In genomic region chr2:174307903-174308302, GRCm38 (mm10) we compare ENCODE assay signal across 24 mouse cellular contexts. TPM values are rescaled to one million over a fixed set of nuclear protein-coding genes. Genes with fewer than 3 reads are reported as not detected.
DNase-seq lines count a peak whose midpoint lies in the region; ATAC-seq and TF ChIP-seq lines count a peak whose summit lies in the region.
"Had no signal": no experiment of that assay in that cellular context is flagged by ENCODE, and none has a peak within 500 bp of the region (broad histone marks: within the 10 kb centered on the region; RNA-seq: fewer than 3 reads in every experiment).

No protein-coding gene starts in this region.

- no peaks in the 10 kb centered on the region for H3K27me3 ChIP-seq in forebrain, embryonic 11.5 days (ENCODE audit: control insufficient read depth, insufficient read depth, low read length)
- no peaks in the 10 kb centered on the region for H3K27me3 ChIP-seq in forebrain, embryonic 10.5 days (ENCODE audit: poor library complexity, severe bottlenecking)
- no peaks in the 10 kb centered on the region for H3K27me3 ChIP-seq in hindbrain, postnatal 0 days (ENCODE audit: insufficient read depth, low read length)
- H3K27me3 ChIP-seq in hindbrain, embryonic 10.5 days (ENCODE audit: insufficient read depth, poor library complexity, severe bottlenecking), result no peaks in the 10 kb centered on the region
- H3K27me3 ChIP-seq in liver, postnatal 0 days (ENCODE audit: insufficient read depth, low read length), result no peaks in the 10 kb centered on the region
- no peaks in the 10 kb centered on the region for H3K27me3 ChIP-seq in stomach, postnatal 0 days (ENCODE audit: control insufficient read depth, insufficient read depth, low read length)
- H3K27me3 ChIP-seq: embryonic facial prominence, embryonic 15.5 days; hindbrain, embryonic 13.5 days; limb, embryonic 15.5 days; midbrain, embryonic 15.5 days; neural tube, embryonic 13.5 days had no signal

- no peak overlapping the region for H3K4me3 ChIP-seq in forebrain, embryonic 11.5 days (ENCODE audit: low read depth, low read length)
- no peak overlapping the region for H3K4me3 ChIP-seq in forebrain, embryonic 10.5 days
- H3K4me3 ChIP-seq in hindbrain, postnatal 0 days (ENCODE audit: low read length), result no peak overlapping the region
- no peak overlapping the region for H3K4me3 ChIP-seq in hindbrain, embryonic 10.5 days
- no peak overlapping the region for H3K4me3 ChIP-seq in liver, postnatal 0 days (ENCODE audit: low read depth, low read length)
- no peak overlapping the region for H3K4me3 ChIP-seq in stomach, postnatal 0 days (ENCODE audit: low read depth, low read length)
- H3K4me3 ChIP-seq: embryonic facial prominence, embryonic 15.5 days; heart, embryonic 10.5 days; hindbrain, embryonic 13.5 days; limb, embryonic 15.5 days; midbrain, embryonic 15.5 days; myocyte; neural tube, embryonic 13.5 days had no signal

- no peak overlapping the region for H3K4me2 ChIP-seq in forebrain, embryonic 11.5 days (ENCODE audit: low read depth, low read length, severe bottlenecking)
- H3K4me2 ChIP-seq in hindbrain, postnatal 0 days (ENCODE audit: low read depth, low read length), result no peak overlapping the region
- no peak overlapping the region for H3K4me2 ChIP-seq in liver, postnatal 0 days (ENCODE audit: low read depth, low read length)
- H3K4me2 ChIP-seq in stomach, postnatal 0 days (replicated peaks; ENCODE audit: low read depth), result no peak overlapping the region
- H3K4me2 ChIP-seq: embryonic facial prominence, embryonic 15.5 days; hindbrain, embryonic 13.5 days; limb, embryonic 15.5 days; midbrain, embryonic 15.5 days; neural tube, embryonic 13.5 days had no signal

- 88% methylated on average over 3 of the region's 3 CpGs for WGBS in forebrain, embryonic 11.5 days
- 87% methylated on average over 3 of the region's 3 CpGs for WGBS in forebrain, embryonic 10.5 days
- WGBS in hindbrain, postnatal 0 days, result 83% methylated on average over 3 of the region's 3 CpGs
- 87% methylated on average over 3 of the region's 3 CpGs for WGBS in hindbrain, embryonic 10.5 days
- 61% methylated on average over 3 of the region's 3 CpGs for WGBS in liver, postnatal 0 days (ENCODE audit: insufficient replicate concordance)
- 59% methylated on average over 3 of the region's 3 CpGs for WGBS in stomach, postnatal 0 days

- no peak for ATAC-seq in forebrain, embryonic 11.5 days (replicated peaks; ENCODE audit: low FRiP score)
- no peak for ATAC-seq in hindbrain, postnatal 0 days
- no peak for ATAC-seq in liver, postnatal 0 days
- no peak for ATAC-seq in stomach, postnatal 0 days (ENCODE audit: low FRiP score, low TSS enrichment)
- ATAC-seq: inflammation-experienced regulatory T-cells, adult 6 months; midbrain, embryonic 15.5 days; Patski had no signal

- H3K9ac ChIP-seq in forebrain, embryonic 11.5 days (ENCODE audit: low read length), result no peak overlapping the region
- no peak overlapping the region for H3K9ac ChIP-seq in hindbrain, postnatal 0 days (replicated peaks; ENCODE audit: low read length)
- no peak overlapping the region for H3K9ac ChIP-seq in liver, postnatal 0 days (replicated peaks)
- H3K9ac ChIP-seq in stomach, postnatal 0 days (ENCODE audit: low read length), result no peak overlapping the region
- H3K9ac ChIP-seq: embryonic facial prominence, embryonic 15.5 days; hindbrain, embryonic 13.5 days; limb, embryonic 15.5 days; midbrain, embryonic 15.5 days; neural tube, embryonic 13.5 days had no signal

- no peaks in the 10 kb centered on the region for H3K9me3 ChIP-seq in forebrain, embryonic 11.5 days (ENCODE audit: control insufficient read depth, low read length)
- no peaks in the 10 kb centered on the region for H3K9me3 ChIP-seq in forebrain, embryonic 10.5 days
- H3K9me3 ChIP-seq in hindbrain, postnatal 0 days (ENCODE audit: low read length), result no peaks in the 10 kb centered on the region
- H3K9me3 ChIP-seq in hindbrain, embryonic 10.5 days, result no peaks in the 10 kb centered on the region
- no peaks in the 10 kb centered on the region for H3K9me3 ChIP-seq in liver, postnatal 0 days (ENCODE audit: low read length)
- H3K9me3 ChIP-seq in stomach, postnatal 0 days (ENCODE audit: control insufficient read depth, low read length), result no peaks in the 10 kb centered on the region
- H3K9me3 ChIP-seq: embryonic facial prominence, embryonic 15.5 days; heart, embryonic 10.5 days; hindbrain, embryonic 13.5 days; limb, embryonic 15.5 days; midbrain, embryonic 15.5 days; neural tube, embryonic 13.5 days had no signal

- H3K4me1 ChIP-seq in forebrain, embryonic 11.5 days (replicated peaks; ENCODE audit: control insufficient read depth, insufficient read depth, low read length), result peaks cover 2% of the 10 kb centered on the region; the same call in 1 of the 2 replicates
- peaks cover 36% of the 10 kb centered on the region for H3K4me1 ChIP-seq in forebrain, embryonic 10.5 days
- no peaks in the 10 kb centered on the region for H3K4me1 ChIP-seq in hindbrain, postnatal 0 days (ENCODE audit: insufficient read depth, low read length)
- H3K4me1 ChIP-seq in hindbrain, embryonic 10.5 days (replicated peaks), result peaks cover 40% of the 10 kb centered on the region
- no peaks in the 10 kb centered on the region for H3K4me1 ChIP-seq in liver, postnatal 0 days (ENCODE audit: insufficient read depth)
- H3K4me1 ChIP-seq in stomach, postnatal 0 days (replicated peaks; ENCODE audit: control insufficient read depth, insufficient read depth), result no peaks in the 10 kb centered on the region
- H3K4me1 ChIP-seq: neural tube, embryonic 13.5 days had no signal

- no peaks in the 10 kb centered on the region for H3K36me3 ChIP-seq in forebrain, embryonic 11.5 days (ENCODE audit: control insufficient read depth, insufficient read depth, low read length)
- no peaks in the 10 kb centered on the region for H3K36me3 ChIP-seq in forebrain, embryonic 10.5 days (replicated peaks)
- no peaks in the 10 kb centered on the region for H3K36me3 ChIP-seq in hindbrain, postnatal 0 days (ENCODE audit: insufficient read depth, low read length)
- no peaks in the 10 kb centered on the region for H3K36me3 ChIP-seq in hindbrain, embryonic 10.5 days
- no peaks in the 10 kb centered on the region for H3K36me3 ChIP-seq in liver, postnatal 0 days (replicated peaks; ENCODE audit: insufficient read depth, low read length)
- no peaks in the 10 kb centered on the region for H3K36me3 ChIP-seq in stomach, postnatal 0 days (ENCODE audit: control insufficient read depth, insufficient read depth, low read length)
- H3K36me3 ChIP-seq: embryonic facial prominence, embryonic 15.5 days; heart, embryonic 10.5 days; hindbrain, embryonic 13.5 days; limb, embryonic 15.5 days; midbrain, embryonic 15.5 days; neural tube, embryonic 13.5 days had no signal

- no peak for TF ChIP-seq EP300 in liver, postnatal 0 days (IDR thresholded peaks at IDR 0.05; ENCODE audit: low read depth)
- no peak for TF ChIP-seq EP300 in stomach, postnatal 0 days (optimal IDR thresholded peaks at IDR 0.05)

- DNase-seq in forebrain, embryonic 11.5 days (ENCODE audit: low spot score), result peak; percentile 33
- DNase-seq in forebrain, embryonic 10.5 days (ENCODE audit: extremely low spot score, low spot score), result no peak
- DNase-seq in hindbrain, postnatal 0 days (ENCODE audit: low spot score), result no peak
- no peak for DNase-seq in hindbrain, embryonic 10.5 days (ENCODE audit: low spot score)
- DNase-seq in liver, postnatal 0 days, result no peak
- no peak for DNase-seq in liver
- no peak for DNase-seq in stomach, postnatal 0 days (ENCODE audit: low spot score)
- DNase-seq: adrenal gland, postnatal 36 days; cerebellum, adult 9-11 months; gastrocnemius, postnatal 36 days; kidney, adult 9 months; kidney, postnatal 25 days; lung, adult 2 months; lung, postnatal 4 days; thymus, postnatal 25 days had no signal

- TF ChIP-seq CTCF in hindbrain, postnatal 0 days (IDR thresholded peaks at IDR 0.05; ENCODE audit: low read depth), result peak; percentile 58
- peak; percentile 34; the same call in 1 of the 2 replicates for TF ChIP-seq CTCF in liver, postnatal 0 days (IDR thresholded peaks at IDR 0.05; ENCODE audit: low read depth)
- peak; percentile 51 for TF ChIP-seq CTCF in stomach, postnatal 0 days (IDR thresholded peaks at IDR 0.05; ENCODE audit: low read depth)

- no peak overlapping the region for H3K27ac ChIP-seq in forebrain, embryonic 11.5 days (ENCODE audit: low read depth, low read length)
- no peak overlapping the region for H3K27ac ChIP-seq in forebrain, embryonic 10.5 days
- H3K27ac ChIP-seq in hindbrain, postnatal 0 days, result no peak overlapping the region
- H3K27ac ChIP-seq in hindbrain, embryonic 10.5 days, result no peak overlapping the region
- H3K27ac ChIP-seq in liver, postnatal 0 days (ENCODE audit: low read depth), result no peak overlapping the region
- H3K27ac ChIP-seq in stomach, postnatal 0 days (replicated peaks), result no peak overlapping the region
- H3K27ac ChIP-seq: embryonic facial prominence, embryonic 15.5 days; heart, embryonic 10.5 days; hindbrain, embryonic 13.5 days; limb, embryonic 15.5 days; midbrain, embryonic 15.5 days; neural tube, embryonic 13.5 days had no signal

RNA-seq across cellular contexts. Expression of gene Gnas, which starts 23.8 kb away (rescaled TPM):
- polyA plus RNA-seq in forebrain, embryonic 11.5 days (2014; fragmentation: Nextera tagmentation; extraction: Ambion mirVana), result 1,123 and 1,194 TPM in 2 replicates
- polyA plus RNA-seq in forebrain, embryonic 10.5 days (2016; fragmentation: Nextera tagmentation; extraction: Ambion mirVana), result 880 and 928 TPM in 2 replicates
- 1,738 and 1,782 TPM in 2 replicates for total RNA-seq in hindbrain, postnatal 0 days (2014; rRNA removed)
- 1,873 and 1,902 TPM in 2 replicates for polyA plus RNA-seq in hindbrain, postnatal 0 days (2015; fragmentation: Nextera tagmentation; extraction: Ambion mirVana)
- polyA plus RNA-seq in hindbrain, embryonic 10.5 days (2016; fragmentation: Nextera tagmentation; extraction: Ambion mirVana), result 1,166 and 1,270 TPM in 2 replicates
- 332 and 343 TPM in 2 replicates for polyA plus RNA-seq in liver, postnatal 0 days (2015; fragmentation: Nextera tagmentation; extraction: Ambion mirVana)
- 890 and 920 TPM in 2 replicates for polyA plus RNA-seq in stomach, postnatal 0 days (2015; fragmentation: Nextera tagmentation; extraction: Ambion mirVana)

RNA-seq across cellular contexts. Expression of gene Gm20721, which starts 38.6 kb away (rescaled TPM):
- polyA plus RNA-seq in forebrain, embryonic 11.5 days (2014; fragmentation: Nextera tagmentation; extraction: Ambion mirVana), result 6.5 and 7.3 TPM in 2 replicates
- polyA plus RNA-seq in forebrain, embryonic 10.5 days (2016; fragmentation: Nextera tagmentation; extraction: Ambion mirVana), result 5.9 and 8.1 TPM in 2 replicates
- total RNA-seq in hindbrain, postnatal 0 days (2014; rRNA removed), result not detected in 2 replicates
- polyA plus RNA-seq in hindbrain, postnatal 0 days (2015; fragmentation: Nextera tagmentation; extraction: Ambion mirVana), result 13.4 and 19.4 TPM in 2 replicates
- 10.5 and 13.1 TPM in 2 replicates for polyA plus RNA-seq in hindbrain, embryonic 10.5 days (2016; fragmentation: Nextera tagmentation; extraction: Ambion mirVana)
- polyA plus RNA-seq in liver, postnatal 0 days (2015; fragmentation: Nextera tagmentation; extraction: Ambion mirVana), result 1.3 and 2.9 TPM in 2 replicates
- polyA plus RNA-seq in stomach, postnatal 0 days (2015; fragmentation: Nextera tagmentation; extraction: Ambion mirVana), result 5.8 and 7.9 TPM in 2 replicates
- polyA plus RNA-seq: inflammation-experienced regulatory T-cells, adult 6 months; lung, adult 2 months had no signal
